Mouse (Mus musculus) left cerebral cortex, adult 2 months (tissue): Measurements from ENCODE around the gene Arhgef26. TPM values are rescaled to one million over a fixed set of nuclear protein-coding genes. Genes with fewer than 3 reads are reported as not detected.
A peak's percentile ranks its signal among the peaks of the same experiment; 100 is the strongest.

Experiments
- DNase-seq, 2 experiments: peaks; one replicate each; pipeline ENCODE4 v3.0.0; 2021 to 2022; ENCODE audit warnings: low spot score in 2 of 2, mixed read lengths in 1 of 2; ENCODE audit errors: extremely low spot score in 1 of 2
- H3K27ac ChIP-seq: fragments of 200-600 bp; 2 replicates; pipeline ENCODE4 v1.8.1; 2022
- H3K4me3 ChIP-seq: fragments of 200-600 bp; 2 replicates; pipeline ENCODE4 v1.8.1; 2022
- CTCF ChIP-seq: fragments of 200-600 bp; IDR thresholded peaks from 2 replicates; pipeline ENCODE4 v1.8.1; 2022; ENCODE audit warnings: antibody characterized with exemption, mild to moderate bottlenecking, moderate library complexity
- intact Hi-C: fragments of 180-260 bp; cut with DNase I; formaldehyde crosslinking; loops from one replicate; pipeline ENCODE4 v1.15.1; 2025
- total RNA-seq, 2 experiments: library from RNA; stranded (reverse); gene quantifications; 2 replicates each; pipeline ENCODE4 v1.2.3; 2021

Arhgef26 gene
- total RNA-seq, 2 experiments from 2014 or later: 23.0 to 26.5 TPM

DNA sequence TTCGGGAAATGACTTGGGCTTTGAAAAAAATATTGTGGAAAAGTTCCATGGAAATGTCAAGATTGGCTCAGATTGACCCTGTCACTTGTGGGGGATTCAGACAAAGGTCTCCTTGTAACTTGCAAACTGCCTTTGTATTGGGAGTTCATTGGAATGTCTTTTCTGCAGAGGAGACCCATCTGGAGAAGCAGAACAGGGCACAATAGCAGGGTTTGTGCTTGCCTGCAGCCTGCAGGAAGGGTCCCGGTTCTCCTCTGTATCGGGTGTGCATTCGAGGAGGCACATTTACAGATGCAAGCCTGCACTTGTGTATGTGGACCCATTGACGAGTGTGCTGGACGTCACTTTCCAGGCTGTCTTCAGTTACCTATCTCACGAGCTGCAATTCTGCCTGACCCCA, 56.1 kb downstream of the Arhgef26 start:
- no peak overlapping the region for H3K4me3 ChIP-seq
- no peak for TF ChIP-seq CTCF
- no peak overlapping the region; the same call in 1 of the 2 replicates for H3K27ac ChIP-seq
- intact Hi-C loops: no loop called here
- no peak for DNase-seq

DNA sequence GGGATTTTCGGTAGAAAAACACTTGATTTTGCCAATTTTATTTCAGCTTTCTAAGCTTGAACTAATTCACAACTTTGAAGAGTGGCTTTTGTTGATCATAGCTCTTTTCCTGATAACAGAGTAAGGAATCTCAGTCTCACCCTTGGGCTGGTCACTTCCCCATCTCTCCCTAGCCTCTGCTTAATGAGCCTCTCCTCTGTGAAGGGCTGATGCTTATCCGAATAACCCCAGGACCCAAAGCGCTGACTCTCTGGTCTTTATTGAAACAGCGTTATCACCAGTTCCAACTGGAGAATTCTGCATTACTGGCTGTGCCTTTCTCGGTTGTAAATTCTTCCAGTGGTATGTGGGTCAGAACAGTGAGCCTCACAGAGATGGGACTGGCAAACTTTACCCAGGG, 57.2 kb downstream of the Arhgef26 start:
- no peak for DNase-seq
- Histone ChIP-seq H3K4me3 (no peak overlapping the region), H3K27ac (no peak overlapping the region)
- TF ChIP-seq CTCF: no peak
- intact Hi-C loops: no loop called here

DNA sequence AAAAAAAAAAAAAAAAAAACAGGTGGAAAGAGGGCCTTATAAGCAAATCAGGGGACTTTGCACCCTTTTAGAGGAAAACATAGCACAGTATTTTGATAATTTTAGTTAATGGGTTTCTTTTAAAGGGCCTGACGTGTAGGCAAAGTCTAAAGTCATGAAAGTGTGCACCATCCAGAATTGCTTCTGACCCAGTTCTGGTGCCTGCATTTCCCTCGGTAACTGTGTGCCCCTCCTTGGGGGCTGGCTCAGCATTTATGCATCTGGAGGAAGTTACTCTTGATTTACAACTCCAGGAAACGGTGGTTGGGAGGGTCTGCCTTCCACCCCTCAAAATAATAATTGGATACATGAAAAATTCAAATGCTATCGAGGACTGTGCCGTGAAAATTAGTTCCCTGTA, 58.0 kb downstream of the Arhgef26 start:
- no peak for TF ChIP-seq CTCF

DNA sequence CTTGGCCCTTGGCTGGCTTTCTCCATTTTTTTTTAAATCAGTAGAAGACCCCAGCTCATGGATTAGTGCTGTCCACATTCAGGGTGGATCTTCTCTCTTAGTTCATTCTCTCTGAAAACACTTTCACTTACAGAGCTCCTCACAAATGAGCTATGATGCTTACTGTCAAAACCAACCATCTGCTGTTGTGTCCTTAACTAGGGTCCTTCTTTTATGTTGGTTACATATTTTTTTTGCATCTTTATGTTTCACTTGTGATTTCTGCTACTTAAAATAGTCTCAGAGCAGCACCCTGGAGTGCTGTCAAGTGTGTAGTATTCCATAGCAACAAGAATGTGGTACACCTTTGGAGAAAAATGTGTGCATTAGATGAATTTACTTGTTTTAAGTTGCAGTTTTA, 60.0 kb downstream of the Arhgef26 start:
- Histone ChIP-seq H3K27ac (no peak overlapping the region), H3K4me3 (no peak overlapping the region)
- TF ChIP-seq CTCF: no peak
- intact Hi-C loops: no loop called here
- DNase-seq: no peak

More for the DNA sequence above, 58.0 kb downstream of the Arhgef26 start:
- intact Hi-C loops: no loop called here
- Histone ChIP-seq H3K4me3 (no peak overlapping the region), H3K27ac (no peak overlapping the region)
- DNase-seq: no peak

DNA sequence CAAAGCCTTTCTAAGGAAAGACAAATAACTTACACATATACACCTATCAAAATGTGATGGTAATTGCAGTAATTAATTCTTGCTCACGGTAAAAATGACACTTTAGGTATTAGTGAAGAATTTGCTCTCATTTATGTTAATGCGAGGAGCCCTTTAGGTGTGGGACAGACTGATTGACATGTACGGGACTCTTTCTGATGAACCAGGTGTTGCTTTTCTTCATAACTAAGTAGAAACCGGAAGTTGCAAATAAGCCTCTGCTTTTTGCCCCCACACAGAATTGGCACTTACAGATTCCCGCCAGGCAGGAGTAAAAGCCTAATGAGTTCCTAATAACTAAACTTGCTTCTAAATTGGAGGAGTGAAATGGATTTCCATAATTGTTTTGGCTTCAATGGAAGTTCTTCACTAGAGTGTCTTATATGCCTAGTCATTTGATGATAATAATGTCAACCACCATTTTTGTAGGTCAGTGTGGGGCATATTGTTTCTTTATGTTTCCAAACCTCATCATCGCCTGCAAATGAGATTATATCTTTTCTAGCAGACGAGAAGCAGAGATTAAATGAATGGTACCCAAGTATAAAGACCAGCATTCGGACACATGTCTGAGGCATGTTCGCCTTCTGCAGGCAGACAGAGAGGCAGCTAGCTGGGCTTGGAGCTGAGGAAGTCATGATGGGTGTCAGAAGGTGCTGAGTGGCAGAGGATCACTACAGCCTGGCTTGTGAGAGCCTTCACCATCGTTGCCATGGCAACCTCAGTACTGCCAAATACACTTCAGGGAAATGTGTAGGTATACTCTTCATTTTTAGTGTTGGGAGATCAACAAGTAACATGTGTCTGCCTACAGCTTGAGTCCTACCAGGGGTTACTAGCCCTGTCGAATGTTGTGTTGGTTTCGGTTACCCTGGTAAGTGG, 61.9 kb downstream of the Arhgef26 start:
- no peak for DNase-seq
- TF ChIP-seq CTCF: no peak
- H3K4me3 ChIP-seq: no peak overlapping the region
- intact Hi-C loops: no loop called here
- H3K27ac ChIP-seq: no peak overlapping the region

DNA sequence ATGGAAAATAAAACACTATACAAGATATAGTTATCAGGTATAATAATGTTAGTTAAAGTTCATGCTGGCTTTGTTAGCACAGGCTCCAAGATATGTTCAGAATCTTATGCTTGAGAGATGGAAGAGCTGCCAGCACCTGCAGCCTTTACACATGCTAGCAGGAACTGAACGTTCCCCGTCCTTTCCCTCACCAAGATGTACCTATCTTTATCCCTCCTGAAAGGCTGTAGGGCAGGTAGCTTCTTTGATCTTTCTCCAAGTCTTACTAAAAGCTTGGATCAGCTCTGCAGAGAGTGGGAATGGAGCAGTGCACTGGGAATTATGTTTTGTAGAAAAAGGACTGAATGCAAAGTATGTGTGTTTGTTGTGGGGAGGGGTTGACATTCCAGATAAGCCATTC, 64.3 kb downstream of the Arhgef26 start:
- no peak overlapping the region for H3K27ac ChIP-seq
- intact Hi-C loops: no loop called here
- DNase-seq: no peak
- no peak for TF ChIP-seq CTCF
- H3K4me3 ChIP-seq: no peak overlapping the region

DNA sequence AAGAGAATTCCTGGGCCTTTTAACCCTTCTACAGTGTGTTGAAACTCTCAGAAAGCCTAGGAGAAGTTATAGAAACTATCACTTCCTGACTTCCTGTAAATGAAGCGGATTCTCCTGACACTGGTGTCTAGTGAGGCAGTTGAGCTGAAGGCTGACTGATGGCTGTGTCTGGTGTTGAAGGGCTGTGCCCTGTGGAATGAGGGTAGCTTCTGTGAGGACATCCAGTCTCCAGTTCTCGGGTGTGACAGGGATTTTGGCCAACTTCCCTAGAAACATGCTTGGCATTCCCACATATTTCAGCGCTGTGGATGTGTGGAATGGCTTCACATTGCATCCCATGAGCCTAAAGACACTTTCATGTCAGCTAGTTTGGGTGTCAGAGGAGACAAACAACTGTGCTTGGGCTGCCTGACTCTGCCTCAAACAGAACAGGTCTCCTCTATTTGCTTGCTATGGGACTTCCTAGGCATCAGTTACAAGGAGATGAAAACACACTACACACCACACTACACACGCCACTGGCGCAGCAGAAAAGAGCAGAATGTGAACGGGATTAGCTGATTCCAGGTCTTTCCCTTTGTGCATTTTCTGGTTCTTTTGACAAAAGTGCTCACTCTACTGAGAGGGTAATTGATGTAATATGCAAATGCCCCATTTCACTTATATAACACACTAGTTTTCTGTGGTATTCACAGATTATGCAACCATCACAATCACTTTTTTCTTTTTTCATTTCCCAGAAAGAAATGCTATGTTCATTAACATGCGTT, 66.5 kb downstream of the Arhgef26 start:
- TF ChIP-seq CTCF: no peak
- no peak for DNase-seq
- intact Hi-C loops: no loop called here
- H3K4me3 ChIP-seq: no peak overlapping the region
- no peak overlapping the region for H3K27ac ChIP-seq

DNA sequence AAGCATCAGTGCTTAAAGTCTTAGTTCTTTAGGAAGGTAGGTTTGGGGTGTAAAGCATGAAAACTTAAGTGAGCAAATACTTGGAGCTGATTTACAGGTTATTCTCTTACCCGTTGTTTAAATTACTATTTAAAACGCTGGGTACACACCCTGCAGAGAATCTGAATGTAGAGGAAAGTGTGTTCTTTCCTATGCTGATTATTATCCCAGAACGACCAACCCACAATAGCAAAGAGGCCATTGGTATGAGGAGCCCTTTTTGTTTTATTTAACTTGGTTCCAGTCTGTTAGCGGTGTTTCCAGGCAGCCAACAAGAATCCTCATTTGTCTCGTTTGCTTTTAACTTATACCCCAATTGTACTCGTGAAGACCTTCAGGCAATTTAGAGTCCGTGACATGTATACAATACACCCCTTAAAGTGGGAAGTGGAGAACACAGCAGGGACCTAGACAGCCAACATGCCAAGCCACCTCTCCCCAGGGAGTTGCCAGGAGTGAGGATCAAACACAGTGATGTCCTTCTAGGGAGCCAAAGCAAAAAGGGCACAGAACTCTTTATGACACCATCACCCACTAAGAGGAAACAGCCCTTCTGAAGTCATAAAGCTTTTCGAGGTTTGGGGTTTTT, 71.5 kb downstream of the Arhgef26 start:
- DNase-seq: no peak
- no peak overlapping the region for H3K27ac ChIP-seq
- intact Hi-C loops: no loop called here
- H3K4me3 ChIP-seq: no peak overlapping the region
- TF ChIP-seq CTCF: no peak

DNA sequence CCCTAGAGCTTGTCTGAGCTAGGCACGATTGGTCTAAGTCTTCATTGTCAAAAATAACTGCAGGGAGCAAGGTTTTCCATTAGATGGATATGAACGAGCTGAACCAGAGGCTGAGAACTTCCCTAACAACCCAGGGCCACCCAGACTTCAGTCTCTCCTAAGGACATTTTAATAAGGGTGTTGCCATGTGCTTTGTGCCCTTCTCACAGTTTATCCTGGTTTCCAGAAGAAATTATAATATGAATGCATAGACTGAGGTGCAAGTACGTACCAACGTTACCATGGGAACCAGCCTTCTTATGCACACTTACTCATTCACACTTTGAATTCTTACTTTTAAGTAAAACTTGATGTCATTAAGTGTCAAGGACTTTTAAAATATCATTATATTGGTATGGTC, 72.3 kb downstream of the Arhgef26 start:
- no peak for TF ChIP-seq CTCF
- DNase-seq: no peak
- intact Hi-C loops: no loop called here
- no peak overlapping the region for H3K4me3 ChIP-seq
- no peak overlapping the region for H3K27ac ChIP-seq

DNA sequence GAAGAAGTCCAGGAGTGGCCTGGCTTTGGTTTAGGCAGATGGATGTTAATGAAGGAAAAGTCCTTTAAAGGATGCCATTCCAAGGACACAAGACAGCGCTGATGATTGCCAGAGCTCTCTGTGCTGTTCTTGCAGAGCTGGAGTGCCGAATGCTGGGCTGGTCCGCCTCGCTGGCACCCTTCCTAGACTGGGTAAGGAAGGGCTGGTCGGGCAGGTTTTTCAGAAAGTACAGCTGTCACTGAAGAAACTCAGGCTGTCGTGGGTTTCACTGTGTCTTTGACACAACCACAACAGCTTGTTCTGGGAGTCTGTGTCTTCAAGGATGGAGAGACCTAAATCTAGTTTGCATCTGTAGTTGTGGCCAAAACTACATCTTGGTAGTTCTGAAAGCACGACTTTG, 74.6 kb downstream of the Arhgef26 start:
- peak overlapping the region; percentile 61 for H3K27ac ChIP-seq
- TF ChIP-seq CTCF: no peak
- intact Hi-C loops: no loop called here
- H3K4me3 ChIP-seq: no peak overlapping the region
- peak; percentile 29 to 49 for DNase-seq

DNA sequence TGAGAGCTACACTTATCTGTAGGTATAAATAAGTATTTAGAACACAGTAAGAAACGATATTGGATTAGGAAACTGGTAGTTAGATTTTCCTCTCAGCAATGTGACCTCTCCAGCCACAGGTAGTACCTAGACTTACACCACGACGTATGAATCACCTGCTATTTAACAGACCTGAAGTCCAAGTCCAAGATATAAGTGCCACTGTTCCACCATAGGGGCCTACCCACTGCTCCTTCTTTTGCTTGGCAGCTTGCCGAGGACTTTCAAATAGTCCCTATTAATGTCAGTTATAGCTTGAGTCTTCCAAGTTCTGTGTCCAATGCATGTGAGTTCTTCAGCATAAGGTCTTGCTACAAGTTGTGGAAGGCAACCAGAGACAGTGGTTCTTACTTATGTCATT, 76.8 kb downstream of the Arhgef26 start:
- DNase-seq: no peak
- intact Hi-C loops: no loop called here
- no peak overlapping the region for H3K27ac ChIP-seq
- H3K4me3 ChIP-seq: no peak overlapping the region
- no peak for TF ChIP-seq CTCF

DNA sequence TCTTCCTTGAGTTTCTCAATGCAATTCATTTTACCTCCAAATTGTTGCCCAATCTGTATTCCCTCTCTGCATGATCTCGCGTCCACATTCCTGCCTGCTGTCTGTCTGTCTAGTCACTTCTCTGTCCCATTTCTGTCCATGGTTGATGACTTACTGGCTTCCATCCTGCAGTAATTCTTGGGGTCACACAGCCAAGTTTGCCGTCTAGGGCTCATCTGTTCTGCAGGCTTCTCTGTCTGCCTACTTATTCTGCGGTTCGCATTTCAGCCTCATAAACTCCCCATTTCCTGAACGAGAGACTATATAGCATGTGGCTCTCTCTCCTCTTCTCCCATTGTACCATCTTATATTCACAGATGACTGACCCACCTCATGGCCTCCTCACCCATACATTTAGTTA, 79.3 kb downstream of the Arhgef26 start:
- intact Hi-C loops: no loop called here
- Histone ChIP-seq H3K27ac (no peak overlapping the region), H3K4me3 (no peak overlapping the region)
- no peak for TF ChIP-seq CTCF
- no peak for DNase-seq
